Mouse (Mus musculus) C3H10T1/2 (cell line): Measurements from ENCODE around the gene Cenpm. TPM values are rescaled to one million over a fixed set of nuclear protein-coding genes. Genes with fewer than 3 reads are reported as not detected.

Source experiments
- polyA plus RNA-seq, 2 experiments: library from polyadenylated mRNA; unstranded; fragments of >200 nt; fragmentation: generic; extraction: Trizol; gene quantifications; one replicate each; pipeline ENCODE4 v1.2.1; 2012; ENCODE audit warnings: missing spikeins in 2 of 2

Gene Cenpm
- polyA plus RNA-seq, result 100 to 1,000 TPM; 147 to 179 TPM

GRCm38 (mm10) chr15:82244115-82244804, at the start of gene Cenpm:
Gene Cenpm (minus strand): TSS chr15:82244748.

GRCm38 (mm10) chr15:82274593-82274926, 30.0 kb upstream of the Cenpm start, which contains the start of gene Sept3:
Gene Sept3 (plus strand): TSS chr15:82274893.

DNA sequence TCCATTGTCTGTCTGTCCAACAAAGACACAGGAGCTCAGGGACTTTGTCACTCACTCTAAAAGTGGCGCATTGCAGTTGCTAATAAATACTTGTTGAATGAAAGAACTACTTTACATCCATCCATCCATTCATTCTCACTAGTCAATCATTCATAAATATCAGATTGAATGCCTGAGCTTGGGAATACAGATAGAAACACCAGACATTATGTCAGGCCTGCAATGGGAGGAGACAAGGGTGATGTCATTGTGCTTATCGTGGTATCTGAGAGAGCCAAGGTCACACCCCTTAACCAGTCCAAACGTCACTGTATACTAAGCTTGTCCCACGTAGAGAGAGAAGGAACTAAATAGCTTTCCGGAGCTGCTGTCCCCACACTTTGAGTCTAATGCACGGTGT, 7.5 kb upstream of the Cenpm start, which contains the start of gene 1500009C09Rik:
Gene 1500009C09Rik (plus strand): TSS at position 301 of the 400 bp plus-strand sequence.

DNA sequence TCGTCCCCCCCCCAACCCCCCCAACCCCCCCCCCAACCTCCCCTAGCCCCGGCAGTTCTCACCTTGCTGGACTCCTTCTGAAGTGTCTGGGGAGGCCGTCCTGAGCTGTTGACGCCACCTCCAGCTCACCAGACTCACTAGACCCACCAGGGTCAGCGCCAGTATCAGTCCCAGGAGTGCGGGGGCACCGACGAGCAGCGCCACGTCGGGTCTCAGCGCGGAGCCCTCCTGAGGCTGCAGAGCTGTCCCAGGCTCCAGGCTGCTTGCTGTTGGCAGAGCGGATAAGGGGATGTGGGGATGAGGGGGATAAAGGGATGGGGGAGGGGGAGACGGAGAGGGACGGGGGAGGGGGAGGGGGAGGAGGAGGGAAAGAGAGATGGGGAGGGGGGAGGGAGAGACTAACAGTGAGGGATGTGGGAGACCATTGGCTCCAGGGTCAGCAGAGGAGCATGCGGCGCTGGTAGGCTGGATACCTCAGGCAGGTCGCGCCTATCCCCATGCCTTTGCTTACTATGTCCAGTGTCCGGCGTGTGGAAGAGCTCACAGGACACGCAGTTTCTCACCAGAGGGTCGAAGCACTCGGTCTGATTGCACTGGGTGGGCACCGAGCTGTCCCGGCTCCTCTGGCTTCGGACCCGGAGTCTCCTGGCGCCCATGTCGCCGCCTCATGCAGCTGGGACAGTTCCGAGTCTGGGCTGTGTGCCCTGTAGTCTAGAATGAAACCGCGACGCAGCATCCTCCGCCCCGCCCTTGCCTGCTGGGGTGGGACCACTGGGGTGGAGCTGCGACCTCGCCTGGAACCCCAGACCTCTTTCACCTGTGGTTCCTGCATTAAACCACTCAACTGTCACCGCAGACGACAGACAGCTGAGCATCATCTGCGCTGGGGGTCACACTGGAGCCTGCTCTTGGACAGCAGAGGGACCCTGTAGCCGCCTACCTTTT, 20.6 kb downstream of the Cenpm start, which contains the start of gene Tnfrsf13c:
Gene Tnfrsf13c (minus strand): TSS at position 713 of the 945 bp plus-strand sequence.

DNA sequence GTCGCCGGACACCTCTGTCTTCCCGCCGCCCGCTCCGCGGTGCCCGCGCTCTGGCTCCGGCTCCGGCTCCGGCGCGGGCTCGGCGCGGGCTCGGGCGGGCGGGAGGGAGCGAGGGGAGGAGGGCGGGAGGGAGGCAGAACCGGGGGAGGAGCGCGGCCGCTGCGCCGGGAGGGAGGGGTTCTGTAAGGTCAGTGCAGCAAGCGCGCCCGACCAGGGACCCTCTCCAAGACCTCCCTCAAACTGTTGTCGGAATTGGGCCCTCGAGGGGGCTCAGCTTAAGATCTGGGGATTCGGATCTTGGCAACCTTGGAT, 31.8 kb downstream of the Cenpm start, which contains the start of gene Shisa8:
Gene Shisa8 (minus strand): TSS at position 64 of the 312 bp plus-strand sequence.

Other genes starting within 250 kb of the Cenpm start
- gene Desi1, start 210.9 kb downstream of the Cenpm start, polyA plus RNA-seq, result 10 to 100 TPM; 28.2 to 46.7 TPM
- 100 to 1,000 TPM; 121 to 181 TPM for gene Snu13, start 197.2 kb downstream of the Cenpm start, polyA plus RNA-seq
- gene 4930407I10Rik, start 185.6 kb downstream of the Cenpm start, polyA plus RNA-seq, result under 1 TPM in 1 of 2 experiments, not detected in 1; 0.01 TPM
- gene Mei1, start 174.8 kb downstream of the Cenpm start, polyA plus RNA-seq, result under 1 TPM in 1 of 2 experiments, not detected in 1; 0.01 TPM
- 10 to 100 TPM in 1 of 2 experiments, 1 to 10 TPM in 1; 6.5 to 13.8 TPM for gene Ccdc134, start 116.8 kb downstream of the Cenpm start, polyA plus RNA-seq
- gene Srebf2, start 97.6 kb downstream of the Cenpm start, polyA plus RNA-seq, result 100 to 1,000 TPM in 1 of 2 experiments, 10 to 100 TPM in 1; 70.2 to 128 TPM
- gene Shisa8, start 31.9 kb downstream of the Cenpm start, polyA plus RNA-seq, result under 1 TPM in 1 of 2 experiments, not detected in 1; 0.28 TPM
- under 1 TPM in 1 of 2 experiments, not detected in 1; 0.61 TPM for gene Tnfrsf13c, start 20.4 kb downstream of the Cenpm start, polyA plus RNA-seq
- gene 1500009C09Rik, start 7.6 kb upstream of the Cenpm start, polyA plus RNA-seq, result not detected
- under 1 TPM in 1 of 2 experiments, not detected in 1; 0.04 TPM for gene Sept3, start 30.1 kb upstream of the Cenpm start, polyA plus RNA-seq
- not detected for gene Wbp2nl, start 54.2 kb upstream of the Cenpm start, polyA plus RNA-seq
- gene Naga, start 94.2 kb upstream of the Cenpm start, polyA plus RNA-seq, result 100 to 1,000 TPM in 1 of 2 experiments, 10 to 100 TPM in 1; 21.5 to 103 TPM
- under 1 TPM; 0.01 to 0.18 TPM for gene Pheta2, start 94.2 kb upstream of the Cenpm start, polyA plus RNA-seq
- 100 to 1,000 TPM; 579 to 591 TPM for gene Smdt1, start 94.2 kb upstream of the Cenpm start, polyA plus RNA-seq
- 100 to 1,000 TPM; 143 to 543 TPM for gene Ndufa6, start 109.6 kb upstream of the Cenpm start, polyA plus RNA-seq
- under 1 TPM; 0.12 to 0.59 TPM for gene Cyp2d22, start 135.5 kb upstream of the Cenpm start, polyA plus RNA-seq
- not detected for gene Cyp2d11, start 149.3 kb upstream of the Cenpm start, polyA plus RNA-seq
- gene Cyp2d10, start 162.4 kb upstream of the Cenpm start, polyA plus RNA-seq, result not detected
- not detected for gene Cyp2d9, start 188.7 kb upstream of the Cenpm start, polyA plus RNA-seq